Mouse (Mus musculus): ENCODE results near the gene Pnpla3. TPM values are rescaled to one million over a fixed set of nuclear protein-coding genes. Genes with fewer than 3 reads are reported as not detected.

Gene Pnpla3
- polyA plus RNA-seq, 1 experiment: 0.23 TPM

DNA sequence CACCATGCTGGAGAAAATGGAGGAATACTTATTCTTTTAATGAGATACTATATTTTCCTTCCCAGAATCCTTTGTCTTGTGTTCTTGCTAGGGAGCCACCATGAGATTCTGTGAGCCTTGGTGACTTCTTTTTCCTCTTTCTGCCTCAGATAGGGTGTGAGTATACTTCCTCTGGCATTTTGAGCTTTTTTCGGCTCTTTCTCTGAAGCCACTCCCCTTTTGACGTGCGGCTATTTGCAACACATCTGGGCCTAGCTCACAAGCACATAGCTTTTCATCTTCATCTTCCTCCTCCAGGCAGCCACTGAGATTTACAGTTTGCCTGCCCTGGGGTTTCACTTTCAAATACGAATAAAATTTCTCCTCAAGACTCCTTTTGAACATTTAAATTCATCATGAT, 41.2 kb upstream of the Pnpla3 start:
- TF ChIP-seq TCF12 (IDR thresholded peaks at IDR 0.05; ENCODE audit: insufficient read depth, poor library complexity, severe bottlenecking) (no peak), POLR2AphosphoS2 (IDR thresholded peaks at IDR 0.05; ENCODE audit: insufficient read length, low read depth) (no peak), E2F4 (IDR thresholded peaks at IDR 0.05; ENCODE audit: insufficient read depth) (no peak), TCF3 (IDR thresholded peaks at IDR 0.05; ENCODE audit: insufficient read length, low read depth) (no peak), POLR2A (IDR thresholded peaks at IDR 0.05; ENCODE audit: insufficient read length, low read depth) (no peak), MYOD1 (IDR thresholded peaks at IDR 0.05; ENCODE audit: control insufficient read depth in 1 of 3, insufficient read length in 2 of 3, low read depth in 2 of 3) (no peak), USF1 (IDR thresholded peaks at IDR 0.05; ENCODE audit: low read depth) (no peak), MYOG (IDR thresholded peaks at IDR 0.05; ENCODE audit: control insufficient read depth in 1 of 3, insufficient read depth in 1 of 3, insufficient read length in 2 of 3, low read depth in 2 of 3) (no peak), MAX (IDR thresholded peaks at IDR 0.05; ENCODE audit: low read depth) (no peak), CEBPB (IDR thresholded peaks at IDR 0.05; ENCODE audit: insufficient read depth, poor library complexity, severe bottlenecking) (no peak), REST (IDR thresholded peaks at IDR 0.05; ENCODE audit: insufficient read depth, insufficient read length) (no peak), SRF (IDR thresholded peaks at IDR 0.05; ENCODE audit: control insufficient read depth, insufficient read length, low read depth) (no peak)
- Histone ChIP-seq H3K79me2 (ENCODE audit: control insufficient read depth, insufficient read depth) (no peaks in the 10 kb centered on the region), H3ac (ENCODE audit: control insufficient read depth, insufficient read length) (no peak overlapping the region), H3K4me2 (ENCODE audit: low read depth) (no peak overlapping the region), H3K36me3 (ENCODE audit: control insufficient read depth, insufficient read depth) (no peaks in the 10 kb centered on the region), H3K4me3 (no peak overlapping the region), H3K27me3 (ENCODE audit: control insufficient read depth, insufficient read depth, insufficient read length) (peaks cover 61% of the 10 kb centered on the region)

DNA sequence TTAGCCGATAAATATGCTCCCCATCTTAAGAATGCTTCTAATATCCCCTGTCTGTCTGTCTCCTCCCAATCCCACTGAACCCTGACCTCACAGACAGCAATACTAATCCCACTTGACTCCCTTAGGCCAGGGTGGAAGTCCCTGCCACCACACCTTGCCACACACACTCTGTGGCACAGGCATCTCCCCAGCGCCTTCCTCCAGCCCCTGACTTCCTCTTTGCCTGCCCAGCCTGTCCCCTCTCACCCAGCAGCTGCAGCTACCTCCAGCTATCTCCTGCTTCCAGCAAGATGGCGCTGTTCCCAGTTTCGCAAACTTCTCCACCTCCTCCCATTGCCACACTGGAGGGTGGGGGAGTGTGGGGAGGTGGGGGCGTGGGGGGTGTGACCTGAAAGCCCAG, 40.8 kb upstream of the Pnpla3 start:
- Histone ChIP-seq H3K27me3 (ENCODE audit: control insufficient read depth, insufficient read depth, insufficient read length) (peaks cover 58% of the 10 kb centered on the region), H3K4me2 (ENCODE audit: low read depth) (no peak overlapping the region), H3K79me2 (ENCODE audit: control insufficient read depth, insufficient read depth) (no peaks in the 10 kb centered on the region), H3ac (ENCODE audit: control insufficient read depth, insufficient read length) (no peak overlapping the region), H3K4me3 (no peak overlapping the region), H3K36me3 (ENCODE audit: control insufficient read depth, insufficient read depth) (no peaks in the 10 kb centered on the region)
- TF ChIP-seq POLR2AphosphoS2 (IDR thresholded peaks at IDR 0.05; ENCODE audit: insufficient read length, low read depth) (no peak), MAX (IDR thresholded peaks at IDR 0.05; ENCODE audit: low read depth) (no peak), E2F4 (IDR thresholded peaks at IDR 0.05; ENCODE audit: insufficient read depth) (no peak), MYOD1 (IDR thresholded peaks at IDR 0.05; ENCODE audit: control insufficient read depth in 1 of 3, insufficient read length in 2 of 3, low read depth in 2 of 3) (no peak), TCF3 (IDR thresholded peaks at IDR 0.05; ENCODE audit: insufficient read length, low read depth) (no peak), SRF (IDR thresholded peaks at IDR 0.05; ENCODE audit: control insufficient read depth, insufficient read length, low read depth) (no peak), USF1 (IDR thresholded peaks at IDR 0.05; ENCODE audit: low read depth) (no peak), CEBPB (IDR thresholded peaks at IDR 0.05; ENCODE audit: insufficient read depth, poor library complexity, severe bottlenecking) (no peak), POLR2A (IDR thresholded peaks at IDR 0.05; ENCODE audit: insufficient read length, low read depth) (no peak), MYOG (IDR thresholded peaks at IDR 0.05; ENCODE audit: control insufficient read depth in 1 of 3, insufficient read depth in 1 of 3, insufficient read length in 2 of 3, low read depth in 2 of 3) (no peak), TCF12 (IDR thresholded peaks at IDR 0.05; ENCODE audit: insufficient read depth, poor library complexity, severe bottlenecking) (no peak), REST (IDR thresholded peaks at IDR 0.05; ENCODE audit: insufficient read depth, insufficient read length) (no peak)

DNA sequence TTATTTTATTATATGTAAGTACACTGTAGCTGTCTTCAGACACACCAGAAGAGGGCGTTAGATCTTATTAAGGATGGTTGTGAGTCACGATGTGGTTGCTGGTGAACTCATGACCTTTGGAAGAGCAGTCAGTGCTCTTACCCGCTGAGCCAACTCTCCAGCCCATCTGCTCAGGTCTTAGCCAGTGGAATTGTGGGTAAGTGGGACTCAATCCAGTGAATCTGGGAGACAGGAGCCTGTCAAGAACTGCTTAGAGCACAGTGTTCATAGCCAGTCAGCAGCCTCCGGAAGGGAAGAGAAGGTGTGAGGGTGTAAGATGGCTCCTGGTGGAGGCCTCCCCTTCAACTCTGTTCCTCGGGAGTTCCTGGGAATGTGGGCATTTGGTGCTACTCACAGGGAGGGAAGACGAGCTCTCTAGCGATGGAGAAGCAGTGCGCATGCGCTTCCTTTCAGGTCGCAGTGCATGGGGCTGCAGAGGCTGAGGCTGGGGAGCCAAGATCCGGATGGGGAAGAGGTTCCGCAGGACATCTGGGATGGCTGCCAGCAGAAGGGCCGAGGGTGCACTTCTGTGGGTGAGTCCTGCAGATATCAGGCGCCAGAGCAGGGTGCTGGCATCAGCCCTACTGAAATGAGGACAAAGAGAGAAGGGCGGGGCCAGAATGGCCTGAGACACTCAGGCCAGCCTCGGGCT, 36.4 kb upstream of the Pnpla3 start:
- Histone ChIP-seq H3K27me3 (ENCODE audit: control insufficient read depth, insufficient read depth, insufficient read length) (peaks cover 37% of the 10 kb centered on the region), H3K4me2 (ENCODE audit: low read depth) (no peak overlapping the region), H3ac (ENCODE audit: control insufficient read depth, insufficient read length) (no peak overlapping the region), H3K36me3 (ENCODE audit: control insufficient read depth, insufficient read depth) (no peaks in the 10 kb centered on the region), H3K4me3 (no peak overlapping the region), H3K79me2 (ENCODE audit: control insufficient read depth, insufficient read depth) (no peaks in the 10 kb centered on the region)
- TF ChIP-seq MYOD1 (IDR thresholded peaks at IDR 0.05; ENCODE audit: control insufficient read depth in 1 of 3, insufficient read length in 2 of 3, low read depth in 2 of 3) (no peak), TCF12 (IDR thresholded peaks at IDR 0.05; ENCODE audit: insufficient read depth, poor library complexity, severe bottlenecking) (no peak), TCF3 (IDR thresholded peaks at IDR 0.05; ENCODE audit: insufficient read length, low read depth) (no peak)

DNA sequence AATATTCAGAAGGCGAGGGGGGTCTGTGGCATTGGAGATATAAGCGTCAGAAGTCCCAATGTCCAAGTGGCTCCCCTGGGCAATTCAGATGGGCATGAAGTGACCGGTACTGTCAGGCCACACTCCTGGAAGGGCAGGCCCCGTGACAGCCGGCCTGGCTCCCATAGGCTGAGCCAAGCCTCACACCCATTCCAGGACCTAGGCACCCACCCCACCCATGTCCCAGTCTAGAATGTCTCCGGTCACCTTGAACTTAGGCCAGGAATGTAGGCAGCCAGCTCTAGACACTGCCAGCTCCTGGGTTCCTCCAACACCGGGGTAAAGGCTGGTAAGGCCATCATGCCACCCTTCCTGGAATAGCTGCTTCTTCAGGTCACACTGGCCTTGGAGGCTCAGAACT, 35.7 kb upstream of the Pnpla3 start:
- no peak for TF ChIP-seq E2F4 (IDR thresholded peaks at IDR 0.05; ENCODE audit: insufficient read depth)
- no peak for TF ChIP-seq MAX (IDR thresholded peaks at IDR 0.05; ENCODE audit: low read depth)
- no peak for TF ChIP-seq POLR2AphosphoS2 (IDR thresholded peaks at IDR 0.05; ENCODE audit: insufficient read length, low read depth)
- TF ChIP-seq REST (IDR thresholded peaks at IDR 0.05; ENCODE audit: insufficient read depth, insufficient read length): no peak
- TF ChIP-seq SRF (IDR thresholded peaks at IDR 0.05; ENCODE audit: control insufficient read depth, insufficient read length, low read depth): no peak
- TF ChIP-seq TCF3 (IDR thresholded peaks at IDR 0.05; ENCODE audit: insufficient read length, low read depth): no peak
- no peak for TF ChIP-seq MYOG (IDR thresholded peaks at IDR 0.05; ENCODE audit: control insufficient read depth in 1 of 3, insufficient read depth in 1 of 3, insufficient read length in 2 of 3, low read depth in 2 of 3)
- TF ChIP-seq TCF12 (IDR thresholded peaks at IDR 0.05; ENCODE audit: insufficient read depth, poor library complexity, severe bottlenecking): no peak
- TF ChIP-seq POLR2A (IDR thresholded peaks at IDR 0.05; ENCODE audit: insufficient read length, low read depth): no peak
- TF ChIP-seq CEBPB (IDR thresholded peaks at IDR 0.05; ENCODE audit: insufficient read depth, poor library complexity, severe bottlenecking): no peak
- TF ChIP-seq MYOD1 (IDR thresholded peaks at IDR 0.05; ENCODE audit: control insufficient read depth in 1 of 3, insufficient read length in 2 of 3, low read depth in 2 of 3): no peak
- TF ChIP-seq USF1 (IDR thresholded peaks at IDR 0.05; ENCODE audit: low read depth): no peak
- Histone ChIP-seq H3K36me3 (ENCODE audit: control insufficient read depth, insufficient read depth) (no peaks in the 10 kb centered on the region), H3K79me2 (ENCODE audit: control insufficient read depth, insufficient read depth) (no peaks in the 10 kb centered on the region), H3K4me3 (no peak overlapping the region), H3ac (ENCODE audit: control insufficient read depth, insufficient read length) (no peak overlapping the region), H3K4me2 (ENCODE audit: low read depth) (no peak overlapping the region), H3K27me3 (ENCODE audit: control insufficient read depth, insufficient read depth, insufficient read length) (peaks cover 34% of the 10 kb centered on the region)
